Comparison of ENCODE assay signal across 10 mouse cellular contexts in the genomic region with DNA sequence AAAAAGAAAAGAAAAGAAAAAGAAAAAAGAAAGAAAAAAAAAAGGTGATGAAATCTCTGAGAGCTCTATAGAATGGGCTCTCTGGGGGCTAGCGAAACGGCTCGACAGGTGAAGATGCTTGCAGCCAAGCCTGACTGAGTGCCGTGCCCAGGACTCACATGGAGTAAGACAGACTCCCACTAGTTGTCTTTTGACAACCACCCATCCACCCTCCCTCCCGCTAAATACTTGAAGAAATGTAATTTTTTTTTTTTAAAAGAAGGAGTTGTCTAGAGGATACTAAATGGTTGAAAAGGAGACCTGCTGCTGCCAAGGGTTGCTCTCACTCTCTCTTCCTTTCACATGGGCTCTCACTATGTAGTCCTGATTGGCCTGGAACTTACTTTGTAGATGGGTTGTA. TPM values are rescaled to one million over a fixed set of nuclear protein-coding genes. Genes with fewer than 3 reads are reported as not detected.
DNase-seq lines count a peak whose midpoint lies in the region; ATAC-seq and TF ChIP-seq lines count a peak whose summit lies in the region.
"Had no signal": no experiment of that assay in that cellular context is flagged by ENCODE, and none has a peak within 500 bp of the region (broad histone marks: within the 10 kb centered on the region; RNA-seq: fewer than 3 reads in every experiment).

No protein-coding gene starts in this region.

- peaks cover 7% of the 10 kb centered on the region for H3K4me1 ChIP-seq in cerebellum, adult 2 months (ENCODE audit: control insufficient read depth, insufficient read depth, low read length)
- peaks cover 11% of the 10 kb centered on the region for H3K4me1 ChIP-seq in neural tube, embryonic 11.5 days (ENCODE audit: control insufficient read depth, insufficient read depth, low read length)
- peaks cover 27% of the 10 kb centered on the region for H3K4me1 ChIP-seq in liver, embryonic 11.5 days (replicated peaks; ENCODE audit: control insufficient read depth, insufficient read depth, low read length)

- ATAC-seq in neural tube, embryonic 11.5 days (ENCODE audit: insufficient read depth, low FRiP score, low TSS enrichment): no peak; the same call in 1 of the 2 replicates
- ATAC-seq in liver, embryonic 11.5 days (replicated peaks; ENCODE audit: low FRiP score): no peak
- ATAC-seq in erythroid progenitor cell, adult 5-6 weeks (replicated peaks; ENCODE audit: low FRiP score, poor library complexity, severe bottlenecking): no peak

- DNase-seq in cerebellum, adult 2 months: peak in 1 of 2 experiments; percentile 37
- DNase-seq in cerebellum, postnatal 36 days: no peak
- DNase-seq in neural tube, embryonic 11.5 days (ENCODE audit: low spot score): no peak
- no peak for DNase-seq in neural tube, embryonic 10.5 days (ENCODE audit: extremely low spot score, low spot score)
- no peak for DNase-seq in liver, embryonic 11.5 days (ENCODE audit: low spot score)
- no peak for DNase-seq in right cerebral cortex, adult 18-20 months
- DNase-seq in layer of hippocampus, adult 11-12 months (ENCODE audit: low spot score): no peak

- TF ChIP-seq POLR2A in cerebellum, adult 2 months (IDR thresholded peaks at IDR 0.05; ENCODE audit: borderline replicate concordance, insufficient read depth, low read length): no peak

- H3K27ac ChIP-seq in cerebellum, adult 2 months (ENCODE audit: insufficient read depth, low read length): no peak overlapping the region
- no peak overlapping the region for H3K27ac ChIP-seq in neural tube, embryonic 11.5 days (ENCODE audit: low read depth, low read length)
- no peak overlapping the region for H3K27ac ChIP-seq in liver, embryonic 11.5 days (ENCODE audit: low read depth, low read length)

- H3K9me3 ChIP-seq in neural tube, embryonic 11.5 days (ENCODE audit: control insufficient read depth, low read length): no peaks in the 10 kb centered on the region
- no peaks in the 10 kb centered on the region for H3K9me3 ChIP-seq in liver, embryonic 11.5 days (ENCODE audit: control insufficient read depth, low read length)

- H3K36me3 ChIP-seq in neural tube, embryonic 11.5 days (ENCODE audit: control insufficient read depth, insufficient read depth, low read length): no peaks in the 10 kb centered on the region
- no peaks in the 10 kb centered on the region for H3K36me3 ChIP-seq in liver, embryonic 11.5 days (ENCODE audit: control insufficient read depth, insufficient read depth, low read length)

- no peak for TF ChIP-seq CTCF in cerebellum, adult 2 months (IDR thresholded peaks at IDR 0.05; ENCODE audit: borderline replicate concordance, insufficient read depth, low read depth, low read length)

- no peak overlapping the region for H3K9ac ChIP-seq in neural tube, embryonic 11.5 days (ENCODE audit: low read length)
- H3K9ac ChIP-seq in liver, embryonic 11.5 days (ENCODE audit: low read depth, low read length): peak overlapping the region; percentile 63

- H3K4me3 ChIP-seq in cerebellum, adult 2 months (replicated peaks; ENCODE audit: insufficient read depth, low read depth, low read length): peak overlapping the region; percentile 35
- H3K4me3 ChIP-seq in neural tube, embryonic 11.5 days (ENCODE audit: low read depth, low read length): peak overlapping the region; percentile 96
- H3K4me3 ChIP-seq in liver, embryonic 11.5 days (ENCODE audit: low read depth, low read length): peak overlapping the region; percentile 98

- WGBS in cerebellum, adult 2 months: 7% methylated on average over 5 of the region's 5 CpGs
- 21% methylated on average over 5 of the region's 5 CpGs for WGBS in neural tube, embryonic 11.5 days
- WGBS in liver, embryonic 11.5 days: 30% methylated on average over 5 of the region's 5 CpGs

- H3K27me3 ChIP-seq in cerebellum, adult 2 months (ENCODE audit: control insufficient read depth, insufficient read depth, low read length): no peaks in the 10 kb centered on the region
- H3K27me3 ChIP-seq in neural tube, embryonic 11.5 days (ENCODE audit: control insufficient read depth, insufficient read depth, low read length): no peaks in the 10 kb centered on the region
- no peaks in the 10 kb centered on the region for H3K27me3 ChIP-seq in liver, embryonic 11.5 days (replicated peaks; ENCODE audit: control insufficient read depth, insufficient read depth, low read length)

- peak overlapping the region; percentile 45 for H3K4me2 ChIP-seq in neural tube, embryonic 11.5 days (ENCODE audit: low read depth)
- peak overlapping the region; percentile 79 for H3K4me2 ChIP-seq in liver, embryonic 11.5 days

RNA-seq across cellular contexts. Expression of a gene that starts 0.7 kb away (rescaled TPM):
- polyA plus RNA-seq in cerebellum, adult 2 months (2012; rRNA removed): 186 and 187 TPM in 2 replicates
- 58.8 and 63.3 TPM in 2 replicates for polyA plus RNA-seq in neural tube, embryonic 11.5 days (2014; fragmentation: Nextera tagmentation; extraction: Ambion mirVana)
- 51.2 TPM in 2 replicates for polyA plus RNA-seq in liver, embryonic 11.5 days (2014; fragmentation: Nextera tagmentation; extraction: Ambion mirVana)
- 99.8 and 136 TPM in 2 replicates for total RNA-seq in erythroid progenitor cell, adult 5-6 weeks (2015; ENCODE audit: low replicate concordance)
- 80.2 and 110 TPM in 2 replicates for total RNA-seq in erythroid progenitor cell, adult 5-6 weeks (2017; ENCODE audit: low replicate concordance)

RNA-seq across cellular contexts. Expression of a gene that starts 21.0 kb away (rescaled TPM):
- polyA plus RNA-seq in cerebellum, adult 2 months (2012; rRNA removed): 0.38 and 0.49 TPM in 2 replicates
- polyA plus RNA-seq in neural tube, embryonic 11.5 days (2014; fragmentation: Nextera tagmentation; extraction: Ambion mirVana): 2.2 and 2.4 TPM in 2 replicates
- polyA plus RNA-seq in liver, embryonic 11.5 days (2014; fragmentation: Nextera tagmentation; extraction: Ambion mirVana): not detected in 2 replicates
- not detected in 2 replicates for total RNA-seq in erythroid progenitor cell, adult 5-6 weeks (2015; ENCODE audit: low replicate concordance)
- total RNA-seq in erythroid progenitor cell, adult 5-6 weeks (2017; ENCODE audit: low replicate concordance): not detected in 2 replicates

RNA-seq across cellular contexts. Expression of a gene that starts 24.0 kb away (rescaled TPM):
- polyA plus RNA-seq in cerebellum, adult 2 months (2012; rRNA removed): 0.22 TPM in 1 of 2 replicates, not detected in the other
- polyA plus RNA-seq in neural tube, embryonic 11.5 days (2014; fragmentation: Nextera tagmentation; extraction: Ambion mirVana): not detected in 2 replicates
- polyA plus RNA-seq in liver, embryonic 11.5 days (2014; fragmentation: Nextera tagmentation; extraction: Ambion mirVana): not detected in 2 replicates
- not detected in 2 replicates for total RNA-seq in erythroid progenitor cell, adult 5-6 weeks (2015; ENCODE audit: low replicate concordance)
- not detected in 2 replicates for total RNA-seq in erythroid progenitor cell, adult 5-6 weeks (2017; ENCODE audit: low replicate concordance)
- total RNA-seq: gastrocnemius, postnatal 4 days had no signal

RNA-seq across cellular contexts. Expression of a gene that starts 25.1 kb away (rescaled TPM):
- not detected in 2 replicates for polyA plus RNA-seq in cerebellum, adult 2 months (2012; rRNA removed)
- polyA plus RNA-seq in neural tube, embryonic 11.5 days (2014; fragmentation: Nextera tagmentation; extraction: Ambion mirVana): not detected in 2 replicates
- polyA plus RNA-seq in liver, embryonic 11.5 days (2014; fragmentation: Nextera tagmentation; extraction: Ambion mirVana): 0.27 and 0.30 TPM in 2 replicates
- not detected in 2 replicates for total RNA-seq in erythroid progenitor cell, adult 5-6 weeks (2015; ENCODE audit: low replicate concordance)
- not detected in 2 replicates for total RNA-seq in erythroid progenitor cell, adult 5-6 weeks (2017; ENCODE audit: low replicate concordance)
- total RNA-seq: gastrocnemius, postnatal 4 days had no signal
- polyA plus RNA-seq: brain, embryonic 14.5 days had no signal

RNA-seq across cellular contexts. Expression of a gene that starts 26.5 kb away (rescaled TPM):
- polyA plus RNA-seq in cerebellum, adult 2 months (2012; rRNA removed): 55.2 and 56.4 TPM in 2 replicates
- polyA plus RNA-seq in neural tube, embryonic 11.5 days (2014; fragmentation: Nextera tagmentation; extraction: Ambion mirVana): 61.3 and 66.4 TPM in 2 replicates
- polyA plus RNA-seq in liver, embryonic 11.5 days (2014; fragmentation: Nextera tagmentation; extraction: Ambion mirVana): 66.3 and 75.7 TPM in 2 replicates
- total RNA-seq in erythroid progenitor cell, adult 5-6 weeks (2015; ENCODE audit: low replicate concordance): 2.5 and 11.2 TPM in 2 replicates
- 1.9 and 2.6 TPM in 2 replicates for total RNA-seq in erythroid progenitor cell, adult 5-6 weeks (2017; ENCODE audit: low replicate concordance)

Comparison
In these comparisons a context has a peak if more than half of its experiments do, and no peak if none do; other contexts are left out.
1. H3K4me3 ChIP-seq: peak in every context shown above with its lines; median percentile 98 in liver, embryonic 11.5 days; 96 in neural tube, embryonic 11.5 days; 35 in cerebellum, adult 2 months.